Mouse (Mus musculus): ENCODE data around the gene Pcsk2. TPM values are rescaled to one million over a fixed set of nuclear protein-coding genes. Genes with fewer than 3 reads are reported as not detected.
A peak's percentile ranks its signal among the peaks of the same experiment; 100 is the strongest.

Pcsk2 gene
- polyA plus RNA-seq, 1 experiment from 2014 or later, result 1.7 TPM

GRCm38 (mm10) chr2:143739475-143740226 is 193.7 kb downstream of the Pcsk2 start:
- no peaks in the 10 kb centered on the region for H3K4me1 ChIP-seq (ENCODE audit: control insufficient read depth, insufficient read depth, low read length)
- 86% methylated on average over 7 of the region's 7 CpGs for WGBS
- H3K27me3 ChIP-seq (ENCODE audit: control insufficient read depth, insufficient read depth, low read length), result no peaks in the 10 kb centered on the region
- DNase-seq (ENCODE audit: low spot score) (no peak), ATAC-seq (replicated peaks; ENCODE audit: insufficient number of reproducible peaks, low FRiP score, low TSS enrichment, low read depth) (no peak)
- no peaks in the 10 kb centered on the region for H3K36me3 ChIP-seq (replicated peaks; ENCODE audit: control insufficient read depth, insufficient read depth, low read depth, low read length)
- H3K9ac ChIP-seq (replicated peaks; ENCODE audit: low read length), result no peak overlapping the region
- no peaks in the 10 kb centered on the region for H3K9me3 ChIP-seq (replicated peaks; ENCODE audit: control insufficient read depth, low read length)
- H3K4me3 ChIP-seq (ENCODE audit: low read depth, low read length), result no peak overlapping the region
- no peak overlapping the region for H3K4me2 ChIP-seq (ENCODE audit: low read depth, low read length)
- H3K27ac ChIP-seq (replicated peaks; ENCODE audit: low read depth, low read length), result no peak overlapping the region

- no peaks in the 10 kb centered on the region for H3K4me1 ChIP-seq (ENCODE audit: control insufficient read depth, insufficient read depth, low read length)
- H3K36me3 ChIP-seq (replicated peaks; ENCODE audit: control insufficient read depth, insufficient read depth, low read depth, low read length), result no peaks in the 10 kb centered on the region
- no peak for ATAC-seq (replicated peaks; ENCODE audit: insufficient number of reproducible peaks, low FRiP score, low TSS enrichment, low read depth)
- no peak overlapping the region for H3K4me3 ChIP-seq (ENCODE audit: low read depth, low read length)
- no peak for DNase-seq (ENCODE audit: low spot score)
- H3K9ac ChIP-seq (replicated peaks; ENCODE audit: low read length), result no peak overlapping the region
- WGBS, result 93% methylated on average over 5 of the region's 5 CpGs
- no peak overlapping the region for H3K27ac ChIP-seq (replicated peaks; ENCODE audit: low read depth, low read length)
- H3K4me2 ChIP-seq (ENCODE audit: low read depth, low read length), result no peak overlapping the region
- H3K9me3 ChIP-seq (replicated peaks; ENCODE audit: control insufficient read depth, low read length), result no peaks in the 10 kb centered on the region
- H3K27me3 ChIP-seq (ENCODE audit: control insufficient read depth, insufficient read depth, low read length), result no peaks in the 10 kb centered on the region
Observed at GRCm38 (mm10) chr2:143742436-143742835, 196.5 kb downstream of the Pcsk2 start.

GRCm38 (mm10) chr2:143743081-143743480 is 197.1 kb downstream of the Pcsk2 start:
- H3K9ac ChIP-seq (replicated peaks; ENCODE audit: low read length), result no peak overlapping the region
- no peak overlapping the region for H3K27ac ChIP-seq (replicated peaks; ENCODE audit: low read depth, low read length)
- DNase-seq (ENCODE audit: low spot score) (no peak), ATAC-seq (replicated peaks; ENCODE audit: insufficient number of reproducible peaks, low FRiP score, low TSS enrichment, low read depth) (no peak)
- H3K27me3 ChIP-seq (ENCODE audit: control insufficient read depth, insufficient read depth, low read length), result no peaks in the 10 kb centered on the region
- H3K36me3 ChIP-seq (replicated peaks; ENCODE audit: control insufficient read depth, insufficient read depth, low read depth, low read length), result no peaks in the 10 kb centered on the region
- 83% methylated on average over 4 of the region's 4 CpGs for WGBS
- H3K4me1 ChIP-seq (ENCODE audit: control insufficient read depth, insufficient read depth, low read length), result no peaks in the 10 kb centered on the region
- no peak overlapping the region for H3K4me2 ChIP-seq (ENCODE audit: low read depth, low read length)
- no peak overlapping the region for H3K4me3 ChIP-seq (ENCODE audit: low read depth, low read length)
- no peaks in the 10 kb centered on the region for H3K9me3 ChIP-seq (replicated peaks; ENCODE audit: control insufficient read depth, low read length)

DNA sequence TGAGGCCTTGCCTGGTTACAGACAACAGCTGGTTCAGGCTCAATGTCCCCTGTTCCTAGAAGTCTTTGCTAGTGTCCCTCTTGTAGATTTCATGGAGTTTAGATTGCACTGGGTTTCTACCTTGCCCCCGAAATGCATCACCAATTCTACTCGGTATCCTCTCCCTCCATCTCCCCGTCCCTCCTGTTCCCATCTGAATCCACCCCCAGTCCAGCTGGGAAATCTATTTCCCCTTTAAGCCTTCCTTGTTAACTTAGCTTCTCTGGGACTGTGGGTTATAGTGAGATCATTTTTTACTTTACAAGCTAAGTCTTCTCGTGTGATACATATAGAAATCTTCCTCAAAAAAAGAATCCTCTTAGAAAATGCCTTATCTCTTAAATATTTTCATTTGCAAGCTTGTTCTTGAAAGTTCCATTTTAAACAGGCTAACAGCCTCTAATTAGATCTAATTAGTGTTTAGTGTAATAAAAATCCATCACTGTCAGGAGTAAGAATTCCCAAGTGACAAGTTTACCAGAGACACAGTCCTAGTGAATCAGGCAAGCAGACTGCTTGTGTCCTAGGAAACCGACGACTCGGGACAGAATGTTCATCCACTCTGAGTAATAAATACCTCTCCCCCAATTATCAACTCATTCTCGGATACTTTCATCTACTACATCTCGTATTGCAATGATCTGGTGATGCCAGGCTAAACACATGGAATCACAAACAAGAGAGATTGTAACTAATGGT is 206.3 kb downstream of the Pcsk2 start:
- no peak overlapping the region for H3K9ac ChIP-seq (replicated peaks; ENCODE audit: low read length)
- no peak for DNase-seq (ENCODE audit: low spot score)
- no peaks in the 10 kb centered on the region for H3K27me3 ChIP-seq (ENCODE audit: control insufficient read depth, insufficient read depth, low read length)
- H3K36me3 ChIP-seq (replicated peaks; ENCODE audit: control insufficient read depth, insufficient read depth, low read depth, low read length), result no peaks in the 10 kb centered on the region
- no peaks in the 10 kb centered on the region for H3K4me1 ChIP-seq (ENCODE audit: control insufficient read depth, insufficient read depth, low read length)
- H3K4me2 ChIP-seq (ENCODE audit: low read depth, low read length), result no peak overlapping the region
- 75% methylated on average over 9 of the region's 9 CpGs for WGBS
- H3K9me3 ChIP-seq (replicated peaks; ENCODE audit: control insufficient read depth, low read length), result no peaks in the 10 kb centered on the region
- no peak overlapping the region for H3K27ac ChIP-seq (replicated peaks; ENCODE audit: low read depth, low read length)
- ATAC-seq (replicated peaks; ENCODE audit: insufficient number of reproducible peaks, low FRiP score, low TSS enrichment, low read depth), result no peak
- no peak overlapping the region for H3K4me3 ChIP-seq (ENCODE audit: low read depth, low read length)

DNA sequence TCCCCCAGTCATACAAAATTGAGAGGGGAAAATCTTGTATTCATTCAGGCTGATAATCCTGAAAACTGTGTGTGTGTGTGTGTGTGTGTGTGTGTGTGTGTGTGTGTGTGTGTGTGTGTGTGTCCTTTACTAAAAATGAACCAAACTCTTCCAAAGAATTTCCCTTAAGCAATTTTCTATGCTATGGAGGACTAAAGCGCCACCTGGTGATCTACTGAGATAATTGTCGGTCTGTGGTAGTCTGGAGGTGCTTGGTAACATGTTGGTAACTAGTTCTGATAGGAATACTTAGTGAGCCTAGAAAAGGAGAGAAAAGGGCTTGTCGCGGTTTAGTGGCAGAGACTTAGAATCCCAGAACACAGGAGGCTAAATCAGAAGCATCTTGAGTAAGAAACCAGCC is 230.5 kb downstream of the Pcsk2 start:
- Histone ChIP-seq H3K9ac (replicated peaks; ENCODE audit: low read length) (no peak overlapping the region), H3K36me3 (replicated peaks; ENCODE audit: control insufficient read depth, insufficient read depth, low read depth, low read length) (no peaks in the 10 kb centered on the region), H3K4me1 (ENCODE audit: control insufficient read depth, insufficient read depth, low read length) (no peaks in the 10 kb centered on the region), H3K9me3 (replicated peaks; ENCODE audit: control insufficient read depth, low read length) (no peaks in the 10 kb centered on the region), H3K27me3 (ENCODE audit: control insufficient read depth, insufficient read depth, low read length) (no peaks in the 10 kb centered on the region), H3K4me2 (ENCODE audit: low read depth, low read length) (no peak overlapping the region), H3K27ac (replicated peaks; ENCODE audit: low read depth, low read length) (no peak overlapping the region), H3K4me3 (ENCODE audit: low read depth, low read length) (no peak overlapping the region)
- no peak for ATAC-seq (replicated peaks; ENCODE audit: insufficient number of reproducible peaks, low FRiP score, low TSS enrichment, low read depth)
- DNase-seq (ENCODE audit: low spot score), result peak; percentile 66
- WGBS, result 9% methylated on average over 4 of the region's 4 CpGs

DNA sequence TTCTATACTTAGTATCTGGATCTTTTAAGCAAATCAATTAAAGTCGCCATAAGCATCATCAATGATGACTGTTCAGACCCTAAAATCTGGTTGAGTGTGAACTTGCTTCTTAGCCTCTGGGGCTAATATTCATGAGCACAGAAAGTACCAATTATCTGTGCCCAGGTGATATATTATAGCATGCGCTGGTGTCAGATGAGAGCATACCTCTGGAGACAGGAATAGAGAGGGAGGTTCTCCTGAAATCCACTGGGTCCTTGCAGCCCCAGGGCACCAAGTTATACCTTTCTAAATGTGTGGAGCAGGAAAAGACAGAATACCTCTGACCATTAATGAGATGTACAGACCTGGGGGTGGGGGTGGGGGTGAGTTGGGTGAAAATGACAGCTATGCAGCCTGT is 234.4 kb downstream of the Pcsk2 start:
- Histone ChIP-seq H3K4me3 (ENCODE audit: low read depth, low read length) (no peak overlapping the region), H3K9ac (replicated peaks; ENCODE audit: low read length) (no peak overlapping the region), H3K4me2 (ENCODE audit: low read depth, low read length) (no peak overlapping the region), H3K36me3 (replicated peaks; ENCODE audit: control insufficient read depth, insufficient read depth, low read depth, low read length) (no peaks in the 10 kb centered on the region), H3K27me3 (ENCODE audit: control insufficient read depth, insufficient read depth, low read length) (no peaks in the 10 kb centered on the region), H3K9me3 (replicated peaks; ENCODE audit: control insufficient read depth, low read length) (no peaks in the 10 kb centered on the region), H3K4me1 (ENCODE audit: control insufficient read depth, insufficient read depth, low read length) (no peaks in the 10 kb centered on the region), H3K27ac (replicated peaks; ENCODE audit: low read depth, low read length) (no peak overlapping the region)
- WGBS, result 72% methylated on average over 2 of the region's 2 CpGs
- ATAC-seq (replicated peaks; ENCODE audit: insufficient number of reproducible peaks, low FRiP score, low TSS enrichment, low read depth) (no peak), DNase-seq (ENCODE audit: low spot score) (no peak)

DNA sequence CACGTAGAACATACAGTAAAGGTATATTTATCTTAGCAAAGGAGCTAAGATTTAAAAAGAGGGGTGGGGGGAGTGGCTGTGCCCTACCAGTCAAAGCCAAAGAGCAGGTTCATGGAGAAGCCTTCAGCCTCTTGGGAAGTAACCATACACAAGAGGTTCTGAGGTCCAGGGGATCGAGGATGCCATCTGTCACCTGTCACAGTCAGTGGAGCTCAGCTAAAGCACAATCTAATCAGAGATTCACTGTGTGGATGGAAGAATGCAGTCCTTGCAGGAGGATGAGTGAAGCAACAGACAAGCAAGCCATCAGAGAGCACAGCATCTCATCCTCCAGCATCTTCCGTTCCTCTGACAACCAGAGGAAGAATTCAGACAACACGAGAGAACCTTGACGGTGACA is 244.0 kb downstream of the Pcsk2 start:
- DNase-seq (ENCODE audit: low spot score) (no peak), ATAC-seq (replicated peaks; ENCODE audit: insufficient number of reproducible peaks, low FRiP score, low TSS enrichment, low read depth) (no peak)
- no peak overlapping the region for H3K9ac ChIP-seq (replicated peaks; ENCODE audit: low read length)
- no peaks in the 10 kb centered on the region for H3K4me1 ChIP-seq (ENCODE audit: control insufficient read depth, insufficient read depth, low read length)
- H3K36me3 ChIP-seq (replicated peaks; ENCODE audit: control insufficient read depth, insufficient read depth, low read depth, low read length), result no peaks in the 10 kb centered on the region
- 88% methylated on average over 5 of the region's 5 CpGs for WGBS
- no peak overlapping the region for H3K27ac ChIP-seq (replicated peaks; ENCODE audit: low read depth, low read length)
- H3K4me2 ChIP-seq (ENCODE audit: low read depth, low read length), result no peak overlapping the region
- no peaks in the 10 kb centered on the region for H3K9me3 ChIP-seq (replicated peaks; ENCODE audit: control insufficient read depth, low read length)
- no peaks in the 10 kb centered on the region for H3K27me3 ChIP-seq (ENCODE audit: control insufficient read depth, insufficient read depth, low read length)
- H3K4me3 ChIP-seq (ENCODE audit: low read depth, low read length), result no peak overlapping the region

DNA sequence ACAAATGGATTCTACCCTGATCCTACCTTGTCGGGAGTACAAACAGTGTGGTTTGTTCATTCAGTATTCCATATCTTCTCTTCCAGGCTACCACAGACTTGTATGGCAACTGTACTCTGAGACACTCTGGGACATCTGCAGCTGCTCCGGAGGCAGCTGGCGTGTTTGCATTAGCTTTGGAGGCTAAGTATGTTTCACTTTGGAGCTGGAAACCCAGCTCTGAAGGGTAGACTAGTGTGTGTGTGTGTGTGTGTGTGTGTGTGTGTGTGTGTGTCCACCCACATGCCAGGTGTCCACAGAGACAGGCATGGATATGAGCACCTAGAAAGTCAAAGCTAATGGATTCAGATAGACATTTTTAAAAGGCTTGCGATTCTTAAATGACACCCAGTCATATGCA is 249.9 kb downstream of the Pcsk2 start:
- Histone ChIP-seq H3K9ac (replicated peaks; ENCODE audit: low read length) (no peak overlapping the region), H3K4me2 (ENCODE audit: low read depth, low read length) (no peak overlapping the region), H3K4me1 (ENCODE audit: control insufficient read depth, insufficient read depth, low read length) (no peaks in the 10 kb centered on the region), H3K27ac (replicated peaks; ENCODE audit: low read depth, low read length) (no peak overlapping the region), H3K4me3 (ENCODE audit: low read depth, low read length) (no peak overlapping the region), H3K27me3 (ENCODE audit: control insufficient read depth, insufficient read depth, low read length) (no peaks in the 10 kb centered on the region), H3K9me3 (replicated peaks; ENCODE audit: control insufficient read depth, low read length) (no peaks in the 10 kb centered on the region), H3K36me3 (replicated peaks; ENCODE audit: control insufficient read depth, insufficient read depth, low read depth, low read length) (no peaks in the 10 kb centered on the region)
- ATAC-seq (replicated peaks; ENCODE audit: insufficient number of reproducible peaks, low FRiP score, low TSS enrichment, low read depth) (no peak), DNase-seq (ENCODE audit: low spot score) (no peak)
- WGBS, result 93% methylated on average over 4 of the region's 4 CpGs

Data from embryonic facial prominence, embryonic 11.5 days (tissue).